Mouse (Mus musculus) left cerebral cortex, adult 11 months (tissue): ENCODE data around the gene Clec1a.
A peak's percentile ranks its signal among the peaks of the same experiment; 100 is the strongest.
"Not testable (repeated sequence)": the region's sequence is repeated elsewhere in the genome, so short reads cannot be mapped to it uniquely, and the experiment has no call there.

Experiments
- DNase-seq: peaks from one replicate; pipeline ENCODE4 v3.0.0; 2022; ENCODE audit warnings: low spot score

The Clec1a gene

DNA sequence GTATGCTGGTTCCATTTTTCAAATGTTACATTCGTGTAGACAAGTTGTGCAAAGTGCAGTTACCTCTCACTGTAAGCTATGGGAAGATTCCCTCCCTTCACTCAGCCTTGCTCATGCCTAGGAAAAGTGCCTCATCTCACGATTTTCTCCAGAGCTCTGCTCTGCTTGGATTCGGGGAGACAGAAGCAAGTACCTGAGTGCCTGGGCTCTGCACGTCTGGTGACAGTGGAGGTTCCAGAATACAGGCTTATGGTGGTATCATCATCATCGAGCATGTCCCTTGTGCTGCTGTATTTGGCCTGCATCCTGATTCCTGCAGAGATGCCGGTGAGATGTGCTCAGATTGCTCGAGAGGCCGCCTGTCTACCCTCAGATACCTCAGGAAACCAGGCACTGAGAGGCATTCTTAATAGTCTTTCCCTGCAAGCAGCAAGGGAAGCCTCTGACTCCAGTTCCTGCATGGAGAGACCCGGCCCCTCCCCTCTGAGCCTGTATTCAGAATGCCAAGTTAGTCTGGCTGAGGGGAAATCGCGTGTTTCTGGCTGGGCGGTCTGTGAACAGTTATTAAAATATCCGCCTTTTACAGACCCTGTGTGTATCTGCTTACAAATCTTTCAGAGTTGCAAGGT lies at the start of gene Clec1a:
Clec1a (minus strand) TSS at position 590 of the 629 bp plus-strand sequence.
- DNase-seq: no peak

DNA sequence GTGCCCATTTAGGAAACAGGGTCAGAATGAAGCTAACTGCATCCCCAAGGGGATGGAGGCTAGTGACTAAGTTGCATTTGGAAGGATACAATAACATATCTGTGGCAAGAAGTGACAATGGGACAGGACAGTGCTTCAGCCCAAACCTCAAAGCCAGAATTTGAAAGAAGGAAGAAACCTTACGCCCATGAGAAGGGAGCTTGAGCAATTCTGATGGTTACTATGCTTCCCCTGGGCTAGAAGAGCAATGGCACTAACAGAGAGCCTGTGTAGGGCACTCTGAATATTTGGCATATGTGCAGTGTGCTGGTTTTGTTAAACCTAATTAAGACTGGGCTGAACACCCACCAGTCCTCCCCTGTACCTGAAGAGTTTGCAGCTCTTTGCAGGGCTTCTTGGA lies 47.7 kb upstream of the Clec1a start:
- not testable (repeated sequence) for DNase-seq

- DNase-seq: no peak
Measured at GRCm38 (mm10) chr6:129497345-129498218, 45.8 kb upstream of the Clec1a start.

GRCm38 (mm10) chr6:129494924-129495323 lies 43.1 kb upstream of the Clec1a start:
- DNase-seq: no peak

GRCm38 (mm10) chr6:129480089-129480958 lies 28.5 kb upstream of the Clec1a start:
- no peak for DNase-seq

DNA sequence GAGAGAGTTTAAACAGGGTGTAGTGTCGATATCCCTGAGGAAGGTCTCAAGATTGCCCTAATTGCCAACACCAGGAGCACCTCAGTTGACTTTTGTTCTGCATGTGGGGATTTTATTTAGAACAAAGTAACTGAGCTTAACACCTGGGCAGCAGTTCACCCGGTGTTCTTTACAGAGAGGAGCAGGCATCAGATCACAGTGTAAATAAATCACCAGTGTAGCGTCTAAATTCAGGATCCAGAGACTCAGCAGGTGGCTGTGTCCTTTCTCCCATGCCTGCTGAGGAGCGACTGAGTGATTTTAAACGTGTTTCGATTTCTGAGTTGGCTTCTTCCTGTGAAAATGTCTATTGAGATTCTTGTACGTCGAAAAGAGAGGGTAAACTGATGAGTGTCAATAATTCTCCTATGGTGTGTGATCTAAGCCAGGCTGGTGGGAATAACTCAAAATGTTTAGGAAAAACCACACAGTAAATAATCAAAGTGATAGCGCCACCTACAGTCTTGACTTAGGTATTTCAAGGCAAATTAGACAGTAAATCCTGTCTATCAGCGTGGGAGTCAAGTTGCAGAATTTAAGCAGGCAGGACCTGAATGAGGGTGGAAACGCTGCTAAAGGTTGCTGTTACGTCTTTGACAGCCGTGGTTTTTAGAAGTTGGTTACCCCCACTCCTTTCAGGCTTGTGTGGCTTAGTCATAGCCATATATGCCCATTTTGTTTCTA lies 24.8 kb upstream of the Clec1a start:
- DNase-seq: no peak

GRCm38 (mm10) chr6:129472627-129473026 lies 20.8 kb upstream of the Clec1a start:
- DNase-seq: no peak

DNA sequence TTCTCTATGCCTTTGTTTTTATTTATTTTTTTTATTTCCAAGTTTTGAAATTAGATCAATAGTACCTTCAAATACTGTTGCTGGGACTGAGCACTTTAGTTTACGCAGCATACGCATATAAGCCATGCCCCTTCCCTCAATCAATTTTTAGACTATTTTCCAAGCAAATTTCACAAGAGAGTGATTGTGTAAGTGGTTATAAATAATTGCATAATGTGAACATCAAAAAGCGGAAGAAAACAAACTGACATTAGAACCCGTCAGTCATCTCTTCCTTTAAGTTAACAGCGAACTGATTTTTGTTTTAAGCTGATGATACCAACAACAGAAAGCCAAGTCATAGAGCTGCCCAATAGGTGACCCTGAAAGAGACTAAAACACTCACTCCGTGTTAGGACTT lies 19.6 kb upstream of the Clec1a start:
- no peak for DNase-seq

DNA sequence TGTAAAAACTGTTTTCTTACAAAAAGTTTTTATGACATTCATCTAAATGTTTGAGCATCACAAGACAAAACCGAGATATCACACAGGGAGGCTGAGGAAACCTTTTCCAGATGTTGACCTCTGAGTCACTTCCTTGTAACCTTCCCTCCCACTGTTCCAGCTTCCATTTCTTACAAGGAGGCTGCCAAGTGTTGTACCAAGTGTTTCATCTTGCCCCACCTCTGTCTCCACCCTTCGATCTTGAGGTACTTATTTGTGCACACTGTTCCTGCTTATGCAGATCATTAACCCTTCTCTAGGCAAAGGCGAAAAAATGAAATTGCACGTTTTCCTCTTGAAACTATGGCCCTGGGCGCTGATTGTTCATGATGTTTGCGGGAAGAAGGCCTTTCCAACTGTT lies 2.1 kb downstream of the Clec1a start:
- DNase-seq: no peak

DNA sequence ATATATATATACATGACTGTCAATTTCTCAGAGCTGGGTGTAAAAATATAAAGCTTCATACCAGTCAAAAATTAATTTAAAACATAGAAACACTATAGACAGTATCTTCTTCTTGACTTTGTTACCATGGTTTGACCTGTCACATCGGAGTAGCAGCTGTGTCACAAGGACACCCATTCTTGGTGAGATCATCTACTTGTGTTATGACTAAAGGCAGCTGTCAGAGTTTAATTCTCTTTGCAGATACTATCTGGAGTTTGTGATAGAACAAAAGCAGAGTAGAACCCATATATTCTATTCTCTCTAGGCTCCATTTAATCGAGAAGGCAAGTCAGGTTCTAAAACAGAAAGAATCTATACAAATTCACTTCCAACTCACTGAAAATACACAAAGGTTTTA lies 13.8 kb downstream of the Clec1a start:
- DNase-seq: no peak

DNA sequence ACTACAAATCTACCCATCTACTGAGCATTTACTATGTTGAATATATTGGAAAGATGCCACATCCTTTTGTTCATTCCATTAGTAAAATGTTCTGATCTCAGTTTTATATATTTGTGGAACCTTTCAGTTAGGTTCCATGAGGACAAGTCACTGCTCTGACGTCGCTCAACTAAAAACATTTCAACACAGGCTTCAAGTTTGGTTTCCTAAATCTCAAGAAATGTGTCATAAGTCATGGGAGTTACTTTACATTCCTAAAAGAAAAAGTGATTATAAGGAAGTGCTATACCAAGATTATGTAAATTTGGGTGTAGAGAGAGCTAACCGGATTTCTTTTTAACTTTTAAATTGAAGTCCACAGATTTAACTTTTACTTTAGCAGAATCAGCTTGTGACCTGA lies 15.8 kb downstream of the Clec1a start:
- no peak for DNase-seq

GRCm38 (mm10) chr6:129434239-129434638 lies 17.6 kb downstream of the Clec1a start:
- no peak for DNase-seq

- DNase-seq: no peak
Measured at GRCm38 (mm10) chr6:129427281-129427680, 24.5 kb downstream of the Clec1a start.

DNA sequence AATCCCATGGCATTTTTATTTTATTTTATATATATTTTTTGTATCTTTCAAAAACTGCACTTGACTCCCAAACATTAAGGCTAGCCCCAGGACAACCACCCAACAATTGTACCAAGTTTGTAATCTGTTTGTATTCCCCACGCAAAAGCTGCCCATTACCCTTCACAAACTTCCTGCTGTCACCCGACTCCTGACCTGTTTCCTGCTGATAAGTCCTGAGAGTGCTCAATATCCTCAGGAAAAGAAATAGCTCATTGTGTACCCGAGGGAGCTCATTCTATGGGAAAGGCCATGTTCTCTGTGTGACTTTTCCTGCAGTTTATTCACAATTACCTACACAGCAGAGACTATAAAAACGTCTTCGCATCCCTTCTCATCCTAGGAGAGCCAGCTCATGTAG lies 26.0 kb downstream of the Clec1a start:
- no peak for DNase-seq

- DNase-seq: no peak
Measured at GRCm38 (mm10) chr6:129425217-129425616, 26.6 kb downstream of the Clec1a start.

DNA sequence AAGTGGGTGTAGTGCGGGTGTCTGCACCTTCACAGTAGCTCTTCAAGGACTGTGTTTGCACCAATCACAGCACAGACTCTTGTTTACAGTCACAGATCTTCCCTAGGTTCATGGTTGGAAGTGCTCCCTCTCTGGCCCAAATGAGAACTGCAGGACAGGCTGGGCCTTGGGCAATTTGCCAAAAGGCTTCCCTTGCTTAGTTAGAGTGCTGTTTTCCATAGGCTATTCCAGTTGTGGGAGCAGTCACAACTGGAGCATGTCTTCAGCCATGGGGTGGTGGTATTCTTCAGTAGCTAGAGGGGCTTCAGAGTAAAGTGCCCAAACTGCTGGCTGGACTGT lies 28.1 kb downstream of the Clec1a start:
- peak; percentile 60 for DNase-seq

- DNase-seq: no peak
Measured at GRCm38 (mm10) chr6:129423040-129423733, 28.6 kb downstream of the Clec1a start.

DNA sequence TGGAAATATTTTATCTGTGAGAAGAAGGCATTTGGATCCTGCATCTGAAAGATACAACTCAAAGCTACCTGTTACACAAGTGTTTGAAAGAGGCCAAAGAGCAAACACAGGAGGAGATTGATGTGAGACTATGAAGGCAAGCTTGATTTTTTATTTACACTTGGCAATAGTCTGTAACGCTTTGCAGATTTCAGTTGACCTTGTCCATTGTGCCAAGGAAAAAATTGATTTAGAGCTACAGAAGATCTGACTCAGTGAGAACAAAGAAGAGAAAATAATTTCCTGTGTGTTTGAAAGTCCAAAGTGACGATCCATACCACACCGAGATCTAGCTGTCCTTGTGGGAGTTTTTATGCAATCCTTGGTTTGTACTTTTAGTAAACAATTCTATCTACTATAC lies 29.5 kb downstream of the Clec1a start:
- no peak for DNase-seq

DNA sequence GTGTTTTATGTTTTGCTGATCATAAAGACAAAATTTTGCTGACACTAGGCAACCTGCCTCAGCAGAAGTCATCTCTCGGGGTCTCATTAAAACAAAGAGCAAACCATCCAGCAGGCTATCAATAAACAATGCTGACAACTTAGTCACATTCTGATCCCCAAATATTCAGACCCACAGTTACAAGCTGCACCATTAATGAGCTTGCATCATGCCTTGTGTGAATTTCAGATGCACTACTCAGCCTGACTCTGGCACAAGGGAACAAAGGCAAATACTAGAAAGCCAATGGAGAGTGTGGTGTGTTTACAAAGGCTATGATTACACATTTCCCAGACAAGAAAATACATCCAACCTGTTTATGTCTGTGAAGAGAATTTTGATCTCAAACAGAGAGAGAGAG lies 37.6 kb downstream of the Clec1a start:
- no peak for DNase-seq

DNA sequence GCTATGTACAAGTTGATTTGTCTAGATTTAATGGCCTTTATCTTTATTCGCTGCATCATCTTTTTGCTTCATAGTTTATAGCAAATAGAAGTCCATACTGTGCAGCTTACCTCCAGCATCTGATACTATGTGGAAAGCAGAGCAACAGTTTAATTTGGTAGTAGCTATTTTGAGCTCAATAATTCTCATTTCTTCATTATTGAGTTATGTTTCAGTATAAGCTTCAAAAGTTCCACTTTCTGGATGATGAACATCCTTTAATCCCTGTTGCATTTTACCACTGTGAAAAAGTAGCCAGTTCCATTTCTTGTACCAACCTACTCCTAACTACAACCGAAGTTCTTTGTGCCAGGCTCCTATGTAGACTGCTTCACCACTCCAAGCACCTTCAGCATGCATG lies 43.2 kb downstream of the Clec1a start, which contains the start of gene Clec9a:
Clec9a (plus strand) TSS at position 301 of the 400 bp plus-strand sequence.
- no peak for DNase-seq

DNA sequence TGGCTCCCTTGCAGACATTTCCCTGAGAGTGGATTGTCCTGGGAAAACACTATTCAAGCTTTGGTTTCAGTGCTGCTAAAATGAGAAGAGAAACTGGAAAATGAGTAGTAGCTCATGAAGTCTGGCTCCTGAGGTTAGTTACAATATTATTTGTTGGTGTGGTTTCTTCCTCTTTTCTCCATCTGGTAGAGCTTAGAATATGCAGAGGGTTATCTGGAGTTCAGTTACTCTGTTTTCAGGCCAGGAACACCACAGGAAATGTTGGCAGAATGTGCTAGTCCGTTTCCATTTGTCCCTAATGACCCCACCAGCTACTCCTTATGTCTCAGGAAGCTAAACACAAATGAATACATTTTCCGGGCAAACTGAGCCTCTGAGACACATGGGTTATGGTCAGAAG lies 44.5 kb downstream of the Clec1a start:
- DNase-seq: no peak
